Mouse (Mus musculus) 3T3-L1 (cell line): ENCODE results near the gene Gm20388.

Source experiments
- DNase-seq: peaks from one replicate; pipeline ENCODE4 v3.0.0-alpha.2; 2015; ENCODE audit warnings: low read depth, low spot score

The Gm20388 gene

DNA sequence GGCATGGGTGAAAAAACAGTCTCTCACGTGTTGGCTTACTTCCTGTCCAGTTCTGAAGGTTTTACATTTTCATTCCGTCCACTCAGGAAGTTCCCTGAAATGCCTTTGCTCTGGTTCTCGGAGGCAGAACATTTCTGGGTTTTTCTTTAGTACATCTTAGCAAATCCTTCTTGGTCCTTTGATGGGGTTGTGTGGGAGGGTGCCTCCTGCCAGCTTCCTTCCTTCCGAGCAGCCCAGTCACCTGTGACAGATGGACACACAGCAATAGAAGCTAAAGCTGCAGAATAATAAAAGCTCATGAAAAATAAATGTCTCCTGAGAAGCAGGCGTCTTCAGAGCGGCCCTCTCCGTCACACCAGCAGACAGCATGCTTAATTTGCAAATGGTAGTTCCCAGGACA is 4168.3 kb downstream of the Gm20388 start:
- DNase-seq = no peak

GRCm38 (mm10) chr8:124080467-124081326 is 4170.1 kb downstream of the Gm20388 start:
- DNase-seq = peak; percentile 20

DNA sequence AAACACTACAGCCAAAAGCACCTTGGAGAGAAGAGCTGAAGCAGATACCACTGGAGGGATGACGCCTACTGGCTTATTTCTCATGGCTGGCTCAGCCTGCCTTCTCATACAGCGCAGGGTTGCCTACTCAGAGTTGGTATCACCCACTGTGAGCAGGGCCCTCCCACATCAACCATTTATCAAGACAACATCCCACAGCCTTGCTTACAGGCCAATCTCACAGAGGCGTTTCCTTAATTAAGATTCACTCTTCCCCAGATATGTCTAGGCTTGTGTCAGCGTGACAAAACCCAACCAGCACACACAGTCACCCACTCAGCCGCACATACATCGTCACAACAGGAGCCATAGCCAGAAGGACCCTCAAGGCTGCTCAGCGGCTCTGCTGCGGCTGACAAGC is 4172.0 kb downstream of the Gm20388 start:
- no peak for DNase-seq

- DNase-seq = no peak
Observed at GRCm38 (mm10) chr8:124083611-124084010, 4173.0 kb downstream of the Gm20388 start.

DNA sequence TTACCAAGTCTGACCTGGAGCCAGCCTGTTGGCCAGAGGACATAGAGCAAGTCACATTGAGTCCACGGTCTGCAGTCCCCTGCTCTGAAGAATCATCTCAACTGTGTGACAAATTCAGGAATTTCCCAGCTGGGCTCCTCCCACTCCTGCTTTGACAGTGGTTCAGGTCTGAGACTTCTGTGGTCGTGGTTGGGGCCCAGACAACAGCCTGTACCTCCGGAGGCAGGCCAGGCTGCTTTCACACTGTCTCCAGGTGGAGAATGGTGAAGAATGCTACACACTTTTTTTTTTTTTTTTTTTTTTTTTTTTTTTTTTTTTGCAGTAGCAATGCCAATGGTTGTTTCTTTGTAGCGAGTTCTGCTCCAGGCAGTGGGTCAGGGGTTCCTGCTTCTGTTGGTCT is 4175.0 kb downstream of the Gm20388 start:
- DNase-seq = no peak

DNA sequence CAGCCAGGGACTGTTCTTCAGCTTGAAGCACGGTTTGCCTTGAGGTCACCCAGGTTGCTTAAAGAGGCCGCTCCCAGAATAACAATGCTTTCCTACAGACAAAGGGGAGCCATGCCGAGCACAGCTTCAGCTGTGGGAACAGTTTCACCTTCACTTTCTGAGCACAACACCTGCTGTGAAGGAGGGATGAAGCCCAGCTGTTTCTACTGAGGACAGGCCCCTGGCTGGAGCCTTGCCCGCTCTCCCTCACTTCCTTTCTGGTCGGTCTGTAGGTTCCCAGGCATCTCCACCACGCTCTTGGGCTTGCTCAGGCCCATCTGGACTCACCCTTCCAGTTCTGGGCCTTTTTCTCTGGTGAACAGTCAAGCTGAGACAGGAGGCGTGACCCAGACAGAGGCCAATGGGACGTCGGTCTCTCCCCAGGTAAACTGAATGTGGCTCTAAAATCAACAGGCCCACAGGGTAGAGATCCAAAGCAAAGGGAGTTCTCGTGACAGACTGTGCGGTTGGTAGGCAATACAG is 4177.5 kb downstream of the Gm20388 start:
- DNase-seq = no peak

- no peak for DNase-seq
Observed at GRCm38 (mm10) chr8:124089016-124089415, 4178.4 kb downstream of the Gm20388 start.

GRCm38 (mm10) chr8:124090473-124090872 is 4179.8 kb downstream of the Gm20388 start:
- no peak for DNase-seq

DNA sequence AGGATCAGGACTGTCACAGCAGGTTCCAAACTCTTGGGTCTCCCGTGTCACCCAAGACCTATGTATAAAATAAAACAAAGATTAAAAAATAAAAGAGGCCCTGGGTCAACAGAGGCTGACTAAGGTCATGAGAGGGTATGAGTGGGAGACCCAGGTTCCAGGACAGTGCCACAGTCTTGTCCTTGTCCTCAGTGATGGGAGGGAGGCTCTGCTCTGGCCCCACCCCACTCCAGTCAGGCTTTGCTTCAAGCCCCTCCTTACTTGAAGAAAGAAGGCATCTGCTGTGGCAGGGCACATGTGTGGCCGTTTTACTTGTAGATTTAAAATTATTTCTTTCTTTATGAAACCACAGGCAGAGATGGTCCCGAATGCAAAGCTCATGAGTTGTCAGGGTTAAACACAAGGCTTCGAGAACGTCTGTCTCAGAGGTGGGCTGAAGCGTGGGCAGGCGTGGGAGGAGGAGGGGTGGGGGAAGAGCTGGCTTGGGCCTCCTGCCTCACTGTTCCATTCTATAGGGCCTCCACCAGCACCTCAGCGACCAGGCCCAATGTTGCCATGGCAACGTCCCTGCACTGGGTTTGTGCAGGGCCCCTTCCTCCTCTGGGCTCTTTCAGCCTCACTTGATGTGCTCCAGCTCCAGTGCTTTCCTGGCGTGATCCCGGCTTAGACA is 4188.4 kb downstream of the Gm20388 start:
- DNase-seq = no peak

- DNase-seq = no peak
Observed at GRCm38 (mm10) chr8:124099623-124099965, 4189.0 kb downstream of the Gm20388 start.

GRCm38 (mm10) chr8:124105869-124106268 is 4195.2 kb downstream of the Gm20388 start:
- no peak for DNase-seq

- no peak for DNase-seq
Observed at GRCm38 (mm10) chr8:124106328-124107195, 4195.9 kb downstream of the Gm20388 start.

DNA sequence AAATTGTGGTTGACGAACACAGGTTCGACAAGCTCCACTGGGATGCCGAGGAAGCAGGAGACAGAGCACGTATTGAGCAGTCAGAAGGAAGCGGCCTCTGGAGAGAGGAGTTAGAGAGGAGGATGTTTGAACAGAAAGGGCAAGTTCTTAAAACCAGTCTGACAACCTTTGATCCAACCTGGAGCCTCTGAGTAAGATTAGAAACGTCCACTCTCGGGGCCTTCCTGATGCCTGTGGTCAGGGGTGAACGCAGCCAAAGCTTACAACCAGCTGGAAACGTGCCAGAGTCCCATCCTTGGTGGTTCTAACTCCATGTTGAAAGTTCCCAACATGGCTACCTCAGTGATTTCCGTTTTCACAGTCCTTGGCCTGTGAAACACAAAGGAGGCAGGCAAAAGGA is 4202.5 kb downstream of the Gm20388 start:
- DNase-seq = no peak

GRCm38 (mm10) chr8:124125241-124125640 is 4214.6 kb downstream of the Gm20388 start:
- no peak for DNase-seq

DNA sequence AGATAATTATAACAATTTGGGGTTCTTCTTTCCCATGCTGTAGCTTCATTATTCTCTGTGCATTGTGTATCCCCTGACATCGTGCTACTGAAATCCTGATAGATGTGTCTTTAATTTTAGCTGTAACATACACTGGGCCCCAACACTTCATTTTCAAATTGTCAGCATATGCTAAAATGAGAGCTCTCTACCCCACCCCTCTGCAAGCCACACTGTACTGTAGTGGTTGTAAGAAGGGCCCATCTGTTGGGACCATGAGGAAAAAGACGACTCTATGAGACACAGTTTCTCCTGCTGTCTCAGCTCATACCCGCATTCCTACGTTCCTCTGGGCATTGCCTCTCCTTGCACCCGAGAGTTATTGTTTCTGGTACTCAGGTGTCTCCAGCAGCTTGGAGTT is 4226.6 kb downstream of the Gm20388 start:
- DNase-seq = no peak

DNA sequence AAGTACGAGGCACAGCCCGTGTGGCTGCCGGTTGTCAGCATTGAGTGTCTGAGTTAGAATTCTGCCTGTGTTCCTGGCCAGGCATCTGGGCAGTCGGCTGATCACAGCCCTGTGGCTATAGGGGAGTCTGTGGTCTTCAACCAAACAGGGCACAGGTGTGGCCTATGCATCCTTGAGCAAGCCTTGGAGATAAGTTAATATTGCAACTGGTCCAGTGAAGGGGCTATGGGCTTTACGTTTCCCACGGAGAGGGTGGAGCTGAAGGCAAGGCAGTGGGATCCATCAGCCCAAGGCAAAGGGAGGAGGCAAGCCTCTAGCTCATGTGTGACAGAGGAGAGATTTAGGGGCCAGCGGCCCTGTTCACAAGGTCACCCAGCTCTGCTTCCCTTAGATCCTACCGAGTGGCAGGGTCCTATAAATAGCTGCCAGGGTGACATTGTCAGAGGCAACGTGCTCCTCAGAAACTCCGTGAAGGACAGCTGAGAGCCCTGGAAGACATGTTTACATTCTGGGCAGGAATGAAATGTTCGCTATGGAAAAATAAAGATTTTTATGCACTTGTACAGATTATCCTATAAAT is 4229.7 kb downstream of the Gm20388 start:
- DNase-seq = no peak

- no peak for DNase-seq
Observed at GRCm38 (mm10) chr8:124140868-124141431, 4230.3 kb downstream of the Gm20388 start.

DNA sequence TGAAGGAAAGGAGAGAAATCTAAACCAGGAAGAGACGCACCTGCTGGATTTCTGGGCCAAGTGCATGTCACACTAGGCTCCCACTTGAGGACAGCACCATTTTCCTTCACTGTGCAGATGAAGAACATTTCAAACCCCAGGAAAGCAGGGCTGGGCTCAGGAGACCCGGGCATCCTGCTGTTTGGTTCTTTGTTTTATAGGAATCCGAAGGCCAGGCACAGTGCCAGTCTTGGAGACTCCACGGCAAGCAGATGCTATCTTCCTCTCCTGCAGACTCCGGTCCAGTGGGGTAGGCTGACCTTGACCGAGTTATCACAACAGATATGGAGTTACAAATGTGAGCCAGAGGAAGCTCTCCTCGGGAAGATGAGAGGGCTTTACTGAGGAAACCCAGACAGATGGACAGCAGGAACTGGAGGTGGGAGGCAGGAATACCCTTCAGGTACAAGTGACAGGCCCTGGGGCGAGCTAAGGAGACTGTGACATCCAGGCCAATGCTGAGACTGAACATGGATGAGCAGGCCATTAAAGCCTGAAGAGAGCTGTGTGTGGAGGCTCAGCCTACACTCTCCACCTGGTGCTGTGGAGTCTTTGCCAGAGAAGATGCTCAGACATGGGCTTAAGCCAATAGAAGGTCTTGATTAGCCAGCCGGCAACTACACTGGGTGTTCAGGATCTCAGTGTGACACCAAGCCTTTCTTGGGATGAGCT is 4231.2 kb downstream of the Gm20388 start:
- no peak for DNase-seq

GRCm38 (mm10) chr8:124143003-124143402 is 4232.4 kb downstream of the Gm20388 start:
- DNase-seq = no peak

GRCm38 (mm10) chr8:124143871-124144618 is 4233.4 kb downstream of the Gm20388 start:
- no peak for DNase-seq
